1 mouse cellular context compared by ENCODE assay signal in genomic region chr5:129700506-129700905, GRCm38 (mm10).
TF ChIP-seq lines count a peak whose summit lies in the region.

No protein-coding gene starts in this region.

TF ChIP-seq in myocyte, 11 proteins besides CTCF, POLR2A, EP300 and RAD21 (continued from another document):
- no peak for TF ChIP-seq REST (IDR thresholded peaks at IDR 0.05; ENCODE audit: insufficient read depth, insufficient read length)
- no peak for TF ChIP-seq USF1 (IDR thresholded peaks at IDR 0.05; ENCODE audit: low read depth)
- no peak for TF ChIP-seq MYOD1 (IDR thresholded peaks at IDR 0.05; ENCODE audit: control insufficient read depth in 1 of 3, insufficient read length in 2 of 3, low read depth in 2 of 3)
- no peak for TF ChIP-seq TCF12 (IDR thresholded peaks at IDR 0.05; ENCODE audit: insufficient read depth, poor library complexity, severe bottlenecking)
- TF ChIP-seq SRF (IDR thresholded peaks at IDR 0.05; ENCODE audit: control insufficient read depth, insufficient read length, low read depth): no peak
